Mouse (Mus musculus): Measurements from ENCODE around the gene Magi2.
"Not testable (repeated sequence)": the region's sequence is repeated elsewhere in the genome, so short reads cannot be mapped to it uniquely, and the experiment has no call there.

Magi2 gene

DNA sequence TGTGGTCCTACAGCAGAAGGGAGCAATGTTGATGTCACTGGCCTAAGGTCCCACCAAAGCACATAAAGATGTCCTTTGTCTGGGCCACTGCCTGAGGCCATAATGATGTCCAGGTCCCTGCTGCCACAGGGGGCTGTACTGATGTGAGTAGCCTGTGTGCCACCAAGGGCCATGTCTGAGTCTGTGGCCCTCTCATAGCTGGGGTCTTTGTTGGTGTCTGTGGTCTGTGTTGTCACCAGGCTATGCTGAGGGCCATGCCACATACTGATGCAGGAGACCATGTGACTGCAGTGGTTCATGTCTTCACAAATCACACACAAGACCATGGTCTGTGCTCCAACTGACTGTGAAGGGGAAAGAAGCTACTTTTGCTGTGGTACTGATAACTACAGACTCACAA is 1015.7 kb downstream of the Magi2 start:
- DNase-seq (ENCODE audit: low spot score in 2 of 2) = no peak

- no peak for DNase-seq (ENCODE audit: low spot score in 2 of 2)
Measured at GRCm38 (mm10) chr5:20249382-20249781, 1022.5 kb downstream of the Magi2 start.

GRCm38 (mm10) chr5:20251541-20251940 is 1024.7 kb downstream of the Magi2 start:
- no peak for DNase-seq (ENCODE audit: low spot score in 2 of 2)

GRCm38 (mm10) chr5:20256150-20256868 is 1029.5 kb downstream of the Magi2 start:
- no peak for DNase-seq (ENCODE audit: low spot score in 2 of 2)

- DNase-seq (ENCODE audit: low spot score in 2 of 2) = no peak
Measured at GRCm38 (mm10) chr5:20256933-20257332, 1030.1 kb downstream of the Magi2 start.

DNA sequence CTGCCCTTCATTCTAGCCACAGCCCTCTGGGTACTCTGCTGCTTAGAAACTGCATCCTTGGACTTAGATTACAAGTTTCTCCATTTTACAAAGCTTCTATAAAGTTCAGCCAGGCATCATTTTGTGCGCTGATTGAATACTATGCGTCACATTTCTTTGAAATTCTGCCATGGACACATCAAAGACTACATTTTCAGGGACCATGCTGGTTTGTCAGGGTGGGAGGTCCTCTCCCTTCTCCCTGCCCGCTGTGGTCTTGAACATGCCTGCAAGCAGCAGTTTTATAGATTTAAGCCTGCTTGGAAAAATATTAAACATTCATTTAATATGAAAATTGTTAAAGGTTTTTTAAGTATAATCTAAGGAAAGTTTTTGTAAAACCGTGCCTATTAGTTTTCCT is 1030.6 kb downstream of the Magi2 start:
- DNase-seq (ENCODE audit: low spot score in 2 of 2) = no peak

DNA sequence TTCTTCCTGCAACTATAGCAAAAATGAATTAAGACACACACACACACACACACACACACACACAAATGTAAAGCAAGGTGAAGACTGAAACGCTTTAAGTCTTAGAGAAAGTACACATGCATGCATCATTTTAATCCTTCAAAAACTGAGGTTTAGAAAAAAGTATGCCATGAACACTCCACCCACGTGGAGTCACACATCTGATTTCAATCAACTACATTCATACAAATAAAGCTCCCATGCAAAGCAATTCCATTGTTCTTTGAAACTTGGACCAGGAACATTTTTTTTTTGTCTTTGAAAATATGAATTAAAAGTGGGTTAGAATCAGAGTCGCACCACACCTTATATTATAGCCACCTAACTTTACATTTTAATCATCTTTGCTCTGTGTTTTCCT is 1032.9 kb downstream of the Magi2 start:
- no peak for DNase-seq (ENCODE audit: low spot score in 2 of 2)

- DNase-seq (ENCODE audit: low spot score in 2 of 2) = not testable (repeated sequence)
Measured at GRCm38 (mm10) chr5:20272680-20273079, 1045.8 kb downstream of the Magi2 start.

- DNase-seq (ENCODE audit: low spot score in 2 of 2) = no peak
Measured at GRCm38 (mm10) chr5:20275632-20276031, 1048.8 kb downstream of the Magi2 start.

DNA sequence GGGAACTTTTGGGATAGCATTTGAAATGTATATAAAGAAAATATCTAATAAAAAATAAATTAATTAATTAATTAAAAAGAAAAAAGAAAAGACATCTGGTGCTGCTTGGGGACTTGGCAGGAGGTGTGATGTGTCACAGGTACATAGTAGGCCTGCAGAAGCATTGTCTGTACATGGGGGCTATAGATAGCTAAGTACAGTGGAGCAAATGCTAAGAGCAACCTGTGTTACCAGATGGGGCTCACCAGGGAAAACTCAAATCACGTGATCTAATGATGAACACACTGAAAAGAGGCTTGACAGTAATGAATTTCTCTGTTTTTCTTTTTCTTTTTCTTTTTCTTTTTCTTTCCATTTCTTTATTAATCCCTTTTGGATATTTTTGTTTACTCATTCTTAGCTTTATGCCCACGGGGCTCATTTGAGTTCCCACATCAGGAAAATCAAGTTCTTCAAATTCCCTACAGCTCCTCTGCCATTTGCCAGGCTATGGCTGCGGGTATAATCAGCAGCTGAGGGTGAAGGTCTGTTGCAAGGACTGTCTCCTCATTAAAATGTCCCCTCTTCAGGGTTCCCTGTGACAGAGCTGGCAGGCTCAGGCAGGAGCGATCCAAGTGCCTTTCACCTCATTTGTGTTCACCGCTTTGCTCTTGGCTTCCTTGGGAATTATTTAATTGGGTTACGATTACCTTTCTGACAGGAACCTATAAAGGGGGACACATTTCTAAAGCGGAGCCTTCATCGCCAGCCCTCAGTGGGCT is 1058.4 kb downstream of the Magi2 start:
- DNase-seq (ENCODE audit: low spot score in 2 of 2) = no peak

- no peak for DNase-seq (ENCODE audit: low spot score in 2 of 2)
Measured at GRCm38 (mm10) chr5:20294521-20294920, 1067.7 kb downstream of the Magi2 start.

GRCm38 (mm10) chr5:20299816-20300215 is 1073.0 kb downstream of the Magi2 start:
- no peak for DNase-seq (ENCODE audit: low spot score in 2 of 2)

GRCm38 (mm10) chr5:20303056-20303965 is 1076.5 kb downstream of the Magi2 start:
- no peak for DNase-seq (ENCODE audit: low spot score in 2 of 2)

DNA sequence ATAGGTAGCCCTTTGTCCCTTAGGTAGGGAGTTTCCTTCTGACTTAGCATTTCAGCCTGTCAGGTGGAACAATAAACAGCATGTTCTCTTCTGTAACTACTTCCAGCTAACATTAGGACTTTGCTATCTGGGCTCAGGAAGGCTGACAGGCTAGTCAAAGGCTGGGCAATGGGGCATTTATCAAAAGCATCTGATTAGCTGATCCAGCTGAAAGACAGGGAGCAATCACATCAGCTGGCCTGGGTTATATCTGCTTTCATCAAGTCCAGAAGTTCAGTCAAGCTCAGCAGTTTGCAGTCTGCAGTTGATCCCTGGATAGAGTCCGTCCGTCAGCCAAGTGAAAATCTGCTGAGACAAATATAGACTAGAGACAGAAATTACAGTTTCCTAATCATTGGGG is 1094.1 kb downstream of the Magi2 start:
- DNase-seq (ENCODE audit: low spot score in 2 of 2) = no peak

GRCm38 (mm10) chr5:20325290-20325689 is 1098.5 kb downstream of the Magi2 start:
- no peak for DNase-seq (ENCODE audit: low spot score in 2 of 2)

GRCm38 (mm10) chr5:20328901-20329300 is 1102.1 kb downstream of the Magi2 start:
- no peak for DNase-seq (ENCODE audit: low spot score in 2 of 2)

DNA sequence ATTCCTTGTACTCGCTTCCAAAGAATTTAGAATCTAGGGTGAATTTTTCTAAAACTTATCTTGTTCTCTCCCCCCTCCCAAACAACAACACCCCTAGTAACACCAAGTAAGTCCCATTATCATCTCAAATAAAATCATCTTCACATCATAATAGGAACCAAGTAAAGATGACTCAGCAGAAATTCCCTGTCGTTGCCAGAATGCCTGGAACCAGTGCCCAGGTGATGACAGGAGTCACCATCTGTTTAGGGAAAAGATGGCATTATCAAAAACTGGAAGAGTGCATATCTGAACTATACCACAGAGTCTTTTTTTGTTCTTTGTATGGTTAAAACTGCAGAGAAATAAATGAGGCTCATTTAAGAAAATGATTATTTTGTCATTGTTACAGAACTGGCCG is 1103.2 kb downstream of the Magi2 start:
- DNase-seq (ENCODE audit: low spot score in 2 of 2) = no peak

DNA sequence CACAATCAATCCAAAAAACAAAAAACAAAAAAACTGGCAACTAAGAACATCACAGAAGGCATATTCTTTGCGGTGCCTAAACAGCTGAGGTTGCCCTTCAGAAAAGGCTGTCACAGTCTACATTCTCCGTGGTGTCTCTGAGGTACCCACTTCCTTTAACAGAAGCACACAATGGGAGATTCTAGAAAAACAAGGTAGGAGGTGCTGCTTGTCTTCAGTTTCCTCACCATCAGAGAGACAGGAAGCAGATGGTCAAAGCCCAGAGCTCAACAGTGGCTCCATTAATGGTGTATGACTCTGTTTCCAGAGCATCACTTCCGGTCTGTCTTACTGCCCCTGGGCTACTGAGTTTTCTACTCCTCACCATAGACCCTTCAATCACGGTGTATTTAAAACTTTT is 1105.7 kb downstream of the Magi2 start:
- no peak for DNase-seq (ENCODE audit: low spot score in 2 of 2)

GRCm38 (mm10) chr5:20334549-20334948 is 1107.7 kb downstream of the Magi2 start:
- no peak for DNase-seq (ENCODE audit: low spot score in 2 of 2)

DNA sequence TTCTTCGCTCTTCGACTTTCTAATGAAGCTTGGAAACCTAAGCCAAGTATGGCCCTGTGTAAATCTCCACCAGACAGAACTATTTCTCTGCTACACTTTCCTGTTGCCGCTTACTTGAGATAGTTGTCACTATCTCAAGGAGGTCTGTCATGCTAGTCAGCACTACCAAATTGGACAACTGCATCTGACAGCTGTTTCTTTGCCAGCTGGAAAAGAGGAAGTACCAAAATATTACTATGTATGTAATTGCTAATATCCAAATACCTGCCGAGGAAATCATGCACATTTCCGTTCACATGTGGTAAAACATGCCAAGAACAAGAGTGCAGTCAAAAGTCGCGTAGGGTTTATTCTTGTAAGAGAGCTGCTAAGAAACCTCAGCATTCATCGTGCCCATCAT is 1126.1 kb downstream of the Magi2 start:
- DNase-seq (ENCODE audit: low spot score in 2 of 2) = no peak

- no peak for DNase-seq (ENCODE audit: low spot score in 2 of 2)
Measured at GRCm38 (mm10) chr5:20358437-20358836, 1131.6 kb downstream of the Magi2 start.

DNA sequence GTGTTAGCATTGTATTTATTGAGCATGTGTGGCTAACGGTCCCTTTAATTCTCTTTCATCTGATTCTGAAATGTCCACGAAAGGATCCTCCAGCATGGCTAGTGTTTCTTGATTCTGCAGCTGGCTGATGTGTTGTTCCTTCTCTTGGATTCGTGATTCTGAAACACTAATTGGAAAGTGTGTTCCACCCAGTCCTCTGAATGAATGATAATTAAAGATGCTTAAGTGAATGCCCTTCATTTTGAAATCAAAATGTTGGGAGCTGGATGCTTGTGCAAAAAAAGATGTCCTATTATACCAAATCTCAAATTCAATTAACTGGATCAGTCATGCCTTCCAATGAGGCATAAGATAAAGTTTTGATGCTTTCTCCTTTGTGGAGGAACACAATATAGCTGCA is 1132.2 kb downstream of the Magi2 start:
- DNase-seq (ENCODE audit: low spot score in 2 of 2) = no peak
